8 mouse cellular contexts compared by ENCODE assay signal in the genomic region with DNA sequence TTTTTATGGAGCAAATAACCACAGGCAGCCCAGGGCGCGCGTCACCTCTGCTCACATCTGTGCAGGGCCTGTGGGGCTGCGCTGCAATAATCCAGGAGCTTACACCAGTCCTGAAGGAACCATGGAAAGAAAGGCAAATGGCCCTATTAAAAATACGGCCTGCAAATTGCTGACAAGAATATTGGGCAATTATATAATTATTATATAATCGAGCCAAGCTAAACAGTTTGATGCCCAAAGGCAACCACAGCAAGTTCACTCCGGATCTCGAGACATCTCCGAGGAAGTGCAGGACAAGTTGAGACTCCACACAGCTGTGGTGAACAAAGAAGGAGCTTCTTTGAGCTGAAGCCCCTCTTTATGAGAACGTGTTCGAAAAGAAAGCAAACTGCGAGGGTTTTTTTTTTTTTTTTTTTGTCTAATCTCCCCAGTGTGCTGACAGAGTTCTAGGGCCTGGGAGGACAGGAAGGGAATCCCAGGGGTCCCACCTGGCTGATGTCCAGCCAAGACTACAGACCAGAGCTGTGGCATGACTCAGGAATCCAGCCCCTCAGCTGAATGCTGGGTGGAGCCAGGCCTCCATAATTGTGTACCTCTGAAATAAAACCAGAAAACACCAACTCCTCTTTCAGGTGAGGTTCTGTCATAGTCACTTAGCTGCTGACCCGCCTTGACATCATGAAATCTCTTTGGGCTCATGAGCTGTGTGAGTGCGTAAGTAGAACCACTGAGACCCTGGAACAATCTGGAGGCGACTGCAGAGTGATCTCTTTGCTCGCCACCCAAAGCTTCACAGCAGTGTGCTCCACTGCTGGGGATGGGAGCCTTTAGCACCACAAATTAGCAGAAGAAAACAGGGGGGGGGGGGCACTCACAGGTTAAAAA. TPM values are rescaled to one million over a fixed set of nuclear protein-coding genes. Genes with fewer than 3 reads are reported as not detected.
A peak's percentile ranks its signal among the peaks of the same experiment; 100 is the strongest.
DNase-seq lines count a peak whose midpoint lies in the region; ATAC-seq and TF ChIP-seq lines count a peak whose summit lies in the region.

No protein-coding gene starts in this region.

- no peak for DNase-seq in forebrain, embryonic 14.5 days (ENCODE audit: low spot score)
- no peak for DNase-seq in testis, postnatal 14 days (ENCODE audit: low spot score)
- DNase-seq in kidney, postnatal 10 days = peak; percentile 59
- DNase-seq in stomach, postnatal 0 days (ENCODE audit: low spot score) = no peak
- DNase-seq in left cerebral cortex, postnatal 25 days (ENCODE audit: low spot score in 2 of 2) = no peak
- DNase-seq in frontal cortex, postnatal 10 days (ENCODE audit: low spot score in 2 of 2) = no peak

- no peak for TF ChIP-seq POLR2A in testis, adult 2 months (IDR thresholded peaks at IDR 0.05; ENCODE audit: control insufficient read depth, low read depth, low read length)

- H3K27ac ChIP-seq in forebrain, embryonic 12.5 days = 0 out of 2 replicates have a peak overlapping the region, but pooled peaks have one; percentile 6
- H3K27ac ChIP-seq in forebrain, embryonic 14.5 days (ENCODE audit: low read depth, low read length) = no peak overlapping the region
- H3K27ac ChIP-seq in testis, adult 2 months (ENCODE audit: control insufficient read depth, insufficient read depth, low read depth, low read length) = peak overlapping the region; percentile 26
- H3K27ac ChIP-seq in stomach, postnatal 0 days (replicated peaks) = peak overlapping the region; percentile 69

- no peak for TF ChIP-seq EP300 in stomach, postnatal 0 days (optimal IDR thresholded peaks at IDR 0.05)

- peaks cover 21% of the 10 kb centered on the region for H3K4me1 ChIP-seq in forebrain, embryonic 12.5 days
- H3K4me1 ChIP-seq in forebrain, embryonic 14.5 days (ENCODE audit: control insufficient read depth, insufficient read depth, low read length) = 0 out of 2 replicates have a peak, but pooled peaks cover 4% of the 10 kb centered on the region
- H3K4me1 ChIP-seq in testis, adult 2 months (ENCODE audit: control insufficient read depth, insufficient read depth, low read length) = no peaks in the 10 kb centered on the region; the same call in none of the 2 replicates
- peaks cover 6% of the 10 kb centered on the region; the same call in 1 of the 2 replicates for H3K4me1 ChIP-seq in stomach, postnatal 0 days (replicated peaks; ENCODE audit: control insufficient read depth, insufficient read depth)

- no peak for ATAC-seq in forebrain, embryonic 12.5 days (ENCODE audit: low FRiP score)
- no peak for ATAC-seq in forebrain, embryonic 14.5 days
- 0 out of 2 replicates have a peak, but pooled peaks have one; percentile 30 for ATAC-seq in stomach, postnatal 0 days (ENCODE audit: low FRiP score, low TSS enrichment)

- H3K36me3 ChIP-seq in forebrain, embryonic 12.5 days (replicated peaks) = no peaks in the 10 kb centered on the region
- H3K36me3 ChIP-seq in forebrain, embryonic 14.5 days (ENCODE audit: control insufficient read depth, insufficient read depth, low read length) = no peaks in the 10 kb centered on the region
- H3K36me3 ChIP-seq in testis, adult 2 months (ENCODE audit: control insufficient read depth, insufficient read depth, low read length) = no peaks in the 10 kb centered on the region
- no peaks in the 10 kb centered on the region for H3K36me3 ChIP-seq in stomach, postnatal 0 days (ENCODE audit: control insufficient read depth, insufficient read depth, low read length)

- 34% methylated on average over 16 of the region's 16 CpGs for WGBS in forebrain, embryonic 12.5 days
- 34% methylated on average over 16 of the region's 16 CpGs for WGBS in forebrain, embryonic 14.5 days
- 34% methylated on average over 16 of the region's 16 CpGs for WGBS in stomach, postnatal 0 days

- H3K4me2 ChIP-seq in forebrain, embryonic 12.5 days = peak overlapping the region; percentile 13; the same call in 1 of the 2 replicates
- no peak overlapping the region for H3K4me2 ChIP-seq in forebrain, embryonic 14.5 days (ENCODE audit: low read length)
- H3K4me2 ChIP-seq in stomach, postnatal 0 days (replicated peaks; ENCODE audit: low read depth) = peak overlapping the region; percentile 26; the same call in 1 of the 2 replicates

- H3K9me3 ChIP-seq in forebrain, embryonic 12.5 days = no peaks in the 10 kb centered on the region
- no peaks in the 10 kb centered on the region for H3K9me3 ChIP-seq in forebrain, embryonic 14.5 days (replicated peaks; ENCODE audit: control insufficient read depth, low read length)
- H3K9me3 ChIP-seq in stomach, postnatal 0 days (ENCODE audit: control insufficient read depth, low read length) = no peaks in the 10 kb centered on the region

- peaks cover 78% of the 10 kb centered on the region for H3K27me3 ChIP-seq in forebrain, embryonic 12.5 days
- peaks cover 29% of the 10 kb centered on the region for H3K27me3 ChIP-seq in forebrain, embryonic 14.5 days (replicated peaks; ENCODE audit: control insufficient read depth, insufficient read depth, low read length)
- H3K27me3 ChIP-seq in testis, adult 2 months (ENCODE audit: control insufficient read depth, insufficient read depth, low read length) = no peaks in the 10 kb centered on the region
- H3K27me3 ChIP-seq in stomach, postnatal 0 days (ENCODE audit: control insufficient read depth, insufficient read depth, low read length) = no peaks in the 10 kb centered on the region

- intact Hi-C loops in left cerebral cortex, postnatal 25 days (cut with DNase I) = no loop called here

- TF ChIP-seq CTCF in testis, adult 2 months (IDR thresholded peaks at IDR 0.05; ENCODE audit: control insufficient read depth, insufficient read depth, insufficient replicate concordance, low read depth, low read length) = no peak
- no peak for TF ChIP-seq CTCF in stomach, postnatal 0 days (IDR thresholded peaks at IDR 0.05; ENCODE audit: low read depth)

- no peak overlapping the region for H3K4me3 ChIP-seq in forebrain, embryonic 12.5 days (replicated peaks)
- H3K4me3 ChIP-seq in forebrain, embryonic 14.5 days (ENCODE audit: low read depth, low read length) = no peak overlapping the region
- no peak overlapping the region for H3K4me3 ChIP-seq in testis, adult 2 months (ENCODE audit: control insufficient read depth, low read depth, low read length)
- no peak overlapping the region for H3K4me3 ChIP-seq in stomach, postnatal 0 days (ENCODE audit: low read depth, low read length)

- H3K9ac ChIP-seq in forebrain, embryonic 12.5 days = no peak overlapping the region
- H3K9ac ChIP-seq in forebrain, embryonic 14.5 days (ENCODE audit: low read length) = no peak overlapping the region
- H3K9ac ChIP-seq in stomach, postnatal 0 days (ENCODE audit: low read length) = peak overlapping the region; percentile 19; the same call in 1 of the 2 replicates

RNA-seq across cellular contexts. Expression of gene Tgfbr3, which starts 21.1 kb away (rescaled TPM):
- polyA plus RNA-seq in forebrain, embryonic 12.5 days (2016; fragmentation: Nextera tagmentation; extraction: Ambion mirVana) = 4.0 and 5.7 TPM in 2 replicates
- 2.2 and 3.5 TPM in 2 replicates for polyA plus RNA-seq in forebrain, embryonic 14.5 days (2014; fragmentation: Nextera tagmentation; extraction: Ambion mirVana)
- polyA plus RNA-seq in testis, adult 2 months (2012; rRNA removed) = 7.1 and 8.4 TPM in 2 replicates
- 10.6 and 11.9 TPM in 2 replicates for polyA plus RNA-seq in stomach, postnatal 0 days (2015; fragmentation: Nextera tagmentation; extraction: Ambion mirVana)
- 1 to 10 TPM; 7.8 to 9.9 TPM for total RNA-seq in left cerebral cortex, postnatal 25 days (2021)
